Mouse (Mus musculus) adrenal gland, adult (tissue): ENCODE data around the gene Kalrn.

Experiments
- DNase-seq, 2 experiments: peaks; one replicate each; pipeline ENCODE4 v3.0.0; 2022 to 2023; ENCODE audit warnings: low spot score in 1 of 2; ENCODE audit not compliant: inconsistent age in 2 of 2

Kalrn gene

DNA sequence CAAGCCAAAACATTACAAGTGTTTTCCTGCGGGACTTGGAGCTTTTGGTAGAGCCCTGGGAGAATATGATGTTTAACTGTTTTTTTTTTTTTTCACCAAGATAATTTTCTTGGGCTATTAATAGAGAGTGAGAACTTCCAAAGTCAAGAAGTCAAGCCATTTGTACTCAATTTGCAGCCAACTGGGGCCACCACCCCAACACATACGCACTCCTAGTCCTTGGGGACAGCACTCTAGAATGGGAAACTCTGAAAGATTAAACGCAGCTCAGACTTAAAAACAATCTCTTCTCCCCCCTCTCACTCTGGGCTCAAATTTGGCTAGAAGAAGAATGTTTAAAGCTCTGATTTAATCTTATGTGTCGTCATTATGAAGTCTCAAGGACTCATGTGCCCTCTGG lies 214.1 kb downstream of the Kalrn start:
- DNase-seq, result no peak

DNA sequence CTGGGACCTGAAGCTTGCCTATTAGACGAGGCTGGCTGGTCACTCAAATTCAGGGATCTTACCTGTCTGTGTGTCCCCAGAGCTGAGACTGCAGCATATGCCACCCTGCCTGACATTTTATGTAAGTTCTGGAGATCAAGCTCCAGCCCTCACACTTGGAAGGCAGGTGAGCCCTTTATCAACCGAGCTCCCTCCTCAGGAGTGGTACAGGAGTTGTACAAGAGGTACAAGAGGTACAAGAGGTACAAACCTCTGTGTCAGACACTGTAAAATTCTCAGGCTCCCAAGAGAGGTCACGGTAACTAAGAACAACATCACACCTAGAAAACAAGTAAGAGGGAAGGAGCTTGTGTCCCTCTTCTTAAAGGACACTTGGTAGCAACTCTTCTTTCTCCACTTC lies 217.8 kb downstream of the Kalrn start:
- no peak for DNase-seq

DNA sequence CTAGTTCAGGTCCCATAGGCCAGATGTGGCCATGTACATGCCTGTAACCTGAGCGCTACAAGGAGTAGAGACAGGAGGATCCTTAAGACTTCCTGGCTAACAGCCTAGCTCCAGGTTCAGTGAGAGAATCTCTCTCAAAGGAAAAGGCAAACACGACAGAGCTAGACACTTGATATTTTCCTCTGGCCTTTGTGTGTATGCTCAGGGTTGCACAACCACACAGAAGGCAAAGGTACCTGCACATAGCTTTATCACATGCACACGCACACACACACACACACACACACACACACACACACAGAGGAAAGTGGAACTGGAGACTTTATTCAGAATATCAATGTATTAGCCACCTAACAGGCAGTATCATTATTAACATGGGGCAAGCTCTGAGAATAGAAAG lies 219.3 kb downstream of the Kalrn start:
- DNase-seq, result no peak

DNA sequence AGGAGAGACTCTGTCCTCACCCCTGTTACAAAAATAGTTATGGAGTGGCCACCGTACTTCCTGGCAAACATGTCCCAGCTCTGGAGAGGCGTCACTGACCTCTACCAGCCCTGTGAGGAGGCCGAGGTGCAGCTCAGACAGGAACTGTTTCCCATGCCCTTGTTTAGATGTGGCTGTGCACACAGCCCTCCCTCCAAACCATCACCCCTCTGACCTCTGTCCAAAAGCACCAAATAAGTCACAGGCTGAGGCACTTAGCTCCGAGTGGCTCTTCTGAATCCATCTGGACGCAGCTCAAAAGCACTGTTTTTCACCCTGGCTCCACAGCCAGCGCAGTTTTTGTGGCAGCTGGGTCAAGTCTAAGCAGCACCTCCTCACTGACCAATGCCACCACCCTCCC lies 220.6 kb downstream of the Kalrn start:
- peak; percentile 64 to 69 for DNase-seq

DNA sequence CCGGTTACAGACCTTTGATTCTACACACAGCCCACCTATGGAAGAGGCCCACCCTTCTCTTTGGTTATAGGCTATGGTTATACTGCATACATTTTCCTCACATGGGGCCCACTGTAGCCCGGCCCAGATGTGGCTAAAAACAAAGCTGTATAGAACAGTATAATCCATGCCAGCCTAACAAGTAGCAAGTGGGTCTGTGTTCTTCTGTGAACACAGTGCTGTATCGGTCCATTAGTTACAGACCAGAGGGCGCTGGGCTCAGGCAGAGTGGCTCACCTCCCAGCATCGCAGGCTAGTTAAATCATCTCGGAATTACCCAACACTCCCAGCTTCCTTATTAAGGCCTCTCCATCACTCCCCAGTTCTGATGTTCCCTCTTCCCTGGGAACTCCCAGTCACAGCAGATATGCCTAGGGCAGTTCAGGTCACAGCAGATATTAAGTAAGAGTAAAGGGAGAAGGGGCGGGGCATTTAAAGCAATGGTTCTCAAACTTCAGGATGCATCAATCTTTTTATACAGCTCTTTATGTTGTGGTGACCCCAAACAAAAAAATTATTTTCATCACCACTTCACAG lies 221.7 kb downstream of the Kalrn start:
- DNase-seq, result no peak

DNA sequence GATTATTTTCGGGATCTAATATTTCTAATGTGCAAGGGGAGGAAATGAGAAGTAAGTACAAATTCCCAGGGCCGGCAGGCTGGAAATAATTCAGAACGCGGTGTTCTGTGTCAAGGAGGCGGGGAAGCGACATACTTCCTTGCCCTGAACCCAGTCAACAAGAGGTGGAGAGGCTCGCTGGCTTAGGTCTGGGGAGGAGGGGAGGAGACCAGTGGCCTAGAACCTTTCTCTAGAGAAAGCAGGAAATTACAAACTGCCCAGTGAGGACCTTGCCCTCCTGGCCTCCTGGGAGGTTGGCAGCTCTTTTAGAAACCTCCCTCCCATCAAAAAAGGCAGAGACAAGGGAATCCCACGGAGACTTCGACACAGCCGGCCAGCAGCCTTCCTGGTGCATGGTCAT lies 225.8 kb downstream of the Kalrn start:
- DNase-seq, result peak; percentile 55 to 70

DNA sequence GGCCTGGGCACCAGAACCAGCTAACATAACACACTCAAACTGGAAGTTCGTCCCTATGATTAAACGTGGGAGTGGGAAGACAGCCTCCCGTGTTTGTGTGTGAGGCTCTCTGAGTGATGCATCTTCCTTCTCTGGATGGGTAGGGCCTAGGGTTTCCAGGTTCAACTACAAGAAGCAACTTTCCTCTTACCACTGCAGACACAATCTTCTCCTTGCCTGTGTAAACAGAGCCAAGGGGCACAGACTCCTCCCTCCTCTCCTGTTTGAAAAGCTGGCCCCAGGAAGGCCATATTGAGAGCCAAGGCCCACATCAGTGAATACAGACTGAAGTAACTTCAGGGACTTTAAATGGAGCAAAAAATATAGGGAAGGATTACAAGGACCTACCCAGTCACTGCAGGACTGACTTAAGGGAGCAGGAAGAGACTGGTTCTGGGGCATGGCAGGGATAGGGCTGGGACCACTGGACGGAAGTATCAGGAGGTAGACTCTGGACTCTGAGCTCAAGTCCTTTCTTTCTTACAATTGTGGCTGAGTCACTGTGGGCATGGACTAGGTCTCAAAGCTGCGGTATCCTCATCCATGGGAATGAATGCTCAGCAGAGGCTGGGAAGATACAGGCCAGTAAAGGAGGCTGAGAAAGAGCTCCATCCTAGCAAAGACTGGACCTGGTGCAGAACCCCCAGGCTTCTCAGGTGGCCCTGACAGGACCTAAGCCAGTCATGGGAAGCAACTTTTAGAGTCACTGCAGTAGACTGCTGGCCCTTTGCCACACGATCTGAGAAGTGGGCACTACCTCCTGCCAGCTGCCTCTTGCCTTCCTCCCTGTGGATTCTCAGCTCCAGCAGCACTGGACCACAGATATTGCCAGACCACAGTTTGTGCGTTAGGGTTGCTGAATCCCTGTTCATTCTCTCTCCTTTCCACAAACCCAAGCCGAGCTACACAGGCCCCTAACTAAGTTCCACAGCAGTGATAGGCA lies 228.1 kb downstream of the Kalrn start:
- no peak for DNase-seq

DNA sequence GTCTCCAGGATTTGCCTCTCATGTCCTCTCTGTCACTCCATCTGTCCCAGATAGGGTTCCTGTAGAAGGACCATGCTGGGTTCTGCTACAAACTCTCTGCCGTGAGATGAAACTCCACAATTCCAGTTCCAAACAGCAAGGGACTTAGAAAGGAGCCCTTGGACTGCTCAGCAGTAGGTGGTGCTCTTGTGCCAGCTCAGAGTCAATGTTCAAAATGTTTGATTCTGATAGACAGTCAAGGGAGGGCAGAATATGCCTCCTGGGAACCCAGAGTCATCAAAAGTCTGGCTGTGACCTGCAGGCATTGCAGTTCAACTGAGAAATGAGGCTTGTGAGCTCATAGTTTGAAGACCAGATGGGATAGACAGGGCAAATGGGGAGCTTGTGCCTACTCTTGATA lies 229.4 kb downstream of the Kalrn start:
- DNase-seq, result peak; percentile 42 to 81

DNA sequence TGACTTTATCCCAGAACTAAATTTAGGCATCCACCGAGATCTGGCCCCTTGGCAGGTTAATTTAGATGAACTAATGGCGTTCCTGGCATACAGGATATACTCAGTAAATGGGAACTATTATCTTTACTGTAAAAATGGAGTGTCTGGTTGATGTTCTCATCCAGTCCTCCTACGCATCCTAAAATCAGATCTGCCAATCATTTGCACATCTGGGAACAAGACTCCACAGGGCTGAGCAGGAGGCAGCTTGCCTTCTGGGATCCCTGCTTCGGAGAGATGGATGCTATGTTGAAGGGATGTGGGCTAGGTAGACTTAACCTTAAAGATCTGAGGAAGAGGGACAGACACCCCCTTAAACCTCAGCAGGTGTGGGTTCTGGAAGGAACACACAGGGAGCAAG lies 230.2 kb downstream of the Kalrn start:
- no peak for DNase-seq

DNA sequence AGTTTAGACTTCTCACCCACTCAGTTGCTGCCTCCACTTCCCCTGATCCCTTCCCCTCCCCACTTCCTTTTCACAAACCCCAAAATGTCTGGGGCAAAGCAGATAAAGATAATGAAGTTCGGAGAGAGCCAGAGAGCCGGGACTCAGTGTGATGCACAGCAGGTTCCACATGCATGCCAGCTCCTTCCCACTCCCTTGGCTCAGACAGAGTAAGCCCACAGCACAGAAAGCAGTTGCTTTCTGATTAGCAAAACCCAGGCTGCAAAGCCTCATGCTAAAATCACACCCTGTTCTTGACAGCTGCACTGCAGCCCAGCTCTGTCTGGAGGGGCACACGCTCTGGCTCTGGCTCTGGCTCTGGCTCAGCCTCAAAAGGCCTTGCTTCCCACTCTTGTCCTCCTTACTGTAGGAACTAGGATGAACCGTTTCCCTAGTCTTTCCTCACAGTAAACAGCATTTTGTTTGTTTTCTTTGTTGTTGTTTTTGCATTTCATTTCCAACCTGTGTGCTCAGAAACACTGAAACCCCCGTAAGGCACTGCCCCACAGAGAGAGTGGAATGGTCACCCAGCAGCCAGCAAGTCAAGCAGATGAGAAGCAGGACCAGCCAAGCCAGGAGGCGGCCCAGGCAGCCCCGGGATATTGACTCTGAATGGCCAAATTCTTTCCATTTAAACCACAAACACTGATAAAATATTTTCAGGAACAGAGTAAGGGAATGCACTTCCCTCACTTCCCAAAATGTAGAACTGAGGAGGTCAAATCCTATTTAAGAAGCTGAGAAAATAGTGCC lies 230.8 kb downstream of the Kalrn start:
- no peak for DNase-seq

DNA sequence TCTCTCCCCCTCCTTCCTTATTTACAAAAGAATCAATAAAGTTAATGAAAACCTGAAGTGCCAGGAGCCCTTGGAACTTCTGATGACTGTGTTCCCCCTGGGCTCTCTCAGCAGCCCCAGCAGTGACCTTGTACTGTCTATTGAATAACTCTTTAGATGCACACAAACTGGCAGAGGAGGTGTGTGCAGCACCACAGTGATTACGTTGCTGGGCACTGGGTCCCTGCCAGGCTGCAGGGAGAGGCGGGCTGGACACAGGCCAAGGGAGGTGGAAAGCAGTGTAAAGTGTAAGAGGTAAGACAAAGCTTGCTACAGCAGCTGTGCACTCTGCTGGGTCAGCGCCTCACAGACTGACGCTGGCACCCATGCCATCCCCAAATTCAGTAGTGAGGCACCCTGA lies 238.4 kb downstream of the Kalrn start:
- DNase-seq, result no peak

DNA sequence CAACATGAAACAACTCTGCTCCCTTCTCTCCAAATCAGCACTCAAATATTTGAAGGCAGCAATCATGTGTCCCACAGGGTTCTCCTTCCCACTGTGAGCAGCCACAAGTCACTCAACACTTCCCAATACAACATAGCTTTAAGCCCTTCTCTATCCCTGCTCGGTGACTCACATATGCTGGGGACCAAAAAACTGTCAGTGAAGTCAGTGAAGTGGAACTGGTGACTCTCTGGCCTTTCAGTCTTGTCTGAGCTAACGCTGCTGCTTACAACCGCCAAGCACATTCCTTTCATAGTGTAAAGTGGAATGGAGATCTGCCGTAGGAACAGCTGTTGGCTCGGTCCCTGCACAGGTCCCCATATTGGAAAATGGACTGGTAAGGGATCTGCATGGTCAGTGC lies 241.7 kb downstream of the Kalrn start:
- no peak for DNase-seq

DNA sequence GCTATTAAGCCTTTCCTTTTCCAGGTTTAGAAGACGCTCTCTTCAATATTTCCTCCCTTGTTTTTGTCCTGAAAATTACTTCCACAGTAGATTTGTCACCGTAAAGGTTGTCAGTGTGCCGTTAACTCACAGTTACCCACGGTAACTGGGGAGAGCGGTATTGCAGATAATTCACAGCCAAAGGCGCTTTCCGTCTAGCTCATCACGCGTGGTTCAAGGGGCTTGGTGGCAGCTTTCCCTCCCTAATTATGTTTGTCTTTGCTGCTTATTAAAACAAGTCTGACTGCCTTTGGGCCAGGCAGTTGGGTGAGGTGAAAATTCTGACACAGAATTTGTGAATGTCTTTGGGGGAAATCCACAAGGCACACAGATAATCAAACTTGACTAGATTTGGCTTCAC lies 243.5 kb downstream of the Kalrn start:
- DNase-seq, result no peak

DNA sequence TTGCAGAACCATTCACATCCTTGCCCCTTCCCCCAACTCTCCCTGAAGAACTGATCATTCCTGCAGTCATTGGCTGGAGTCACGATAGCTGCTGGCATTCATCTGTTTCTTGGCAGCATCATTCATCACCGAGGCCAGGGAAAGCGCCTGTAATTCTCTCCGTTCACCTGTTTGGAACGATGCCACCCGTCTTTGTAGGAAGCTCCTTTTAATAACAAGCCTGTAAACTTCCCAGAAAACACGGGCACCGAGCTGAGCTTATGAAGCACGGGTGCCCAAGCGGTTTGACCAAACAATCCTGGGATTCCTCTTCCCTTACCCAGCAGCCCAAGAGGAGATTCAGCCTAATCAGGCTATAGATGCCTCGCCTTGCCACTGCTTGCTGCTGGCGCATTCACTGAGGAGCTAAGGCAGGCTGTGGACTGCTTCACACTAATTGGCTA lies 243.9 kb downstream of the Kalrn start:
- DNase-seq, result no peak

DNA sequence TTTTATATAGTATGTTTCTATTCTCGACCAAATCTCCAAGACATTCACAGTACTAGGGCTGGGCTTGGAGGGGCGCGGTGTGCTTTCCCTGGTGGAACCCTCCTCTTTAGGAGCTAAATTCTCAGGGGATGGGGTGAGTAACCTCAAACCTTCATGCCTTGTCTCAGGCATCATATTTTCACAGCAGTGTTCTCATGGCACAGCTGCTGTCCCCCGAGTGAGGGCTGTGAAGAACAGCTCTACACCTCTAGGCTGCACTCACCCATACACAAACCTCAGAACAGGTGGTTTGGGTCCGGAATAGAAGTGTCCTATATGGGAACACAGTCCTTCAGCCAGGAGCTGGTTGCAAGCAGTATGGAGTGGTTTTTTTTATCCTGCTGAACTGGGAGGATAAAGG lies 245.4 kb downstream of the Kalrn start:
- no peak for DNase-seq

DNA sequence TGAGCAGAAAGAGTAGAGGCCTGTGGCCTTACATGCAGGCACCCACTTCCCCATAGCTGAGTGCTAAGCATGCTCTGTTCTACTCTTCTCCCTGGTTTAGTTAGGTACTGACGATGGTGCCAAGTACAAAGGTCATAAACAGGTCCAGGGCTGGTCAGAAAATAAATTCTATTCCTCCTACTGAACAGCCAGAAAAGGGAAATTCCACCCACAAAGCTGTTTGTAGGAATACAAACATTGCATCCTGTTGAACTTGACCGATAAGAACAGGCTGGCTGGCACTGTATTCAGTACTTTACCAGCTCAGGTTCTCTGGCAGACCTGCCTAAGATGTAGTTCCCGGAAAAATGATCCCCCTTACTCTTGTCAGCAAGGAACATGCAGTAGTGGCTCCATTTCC lies 247.5 kb downstream of the Kalrn start:
- DNase-seq, result no peak

DNA sequence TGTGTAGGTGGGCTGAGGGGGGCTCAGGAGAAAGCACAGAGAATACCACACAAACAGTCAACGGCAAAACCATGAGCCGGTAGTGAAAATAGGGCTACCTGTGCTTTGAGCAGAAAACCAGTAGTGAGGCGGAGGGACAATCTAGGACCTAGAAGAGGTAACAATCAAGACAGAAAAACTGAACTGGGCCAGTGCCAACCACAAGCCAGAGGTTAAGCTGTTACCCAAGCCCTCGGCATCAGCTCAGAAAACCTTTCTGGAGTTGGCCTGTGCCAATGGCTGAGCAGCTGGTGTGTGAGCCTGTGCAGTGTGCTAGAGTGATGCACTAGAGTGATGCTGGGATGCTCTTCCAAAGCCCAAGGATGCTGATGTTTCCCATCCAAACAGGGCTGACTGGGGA lies 248.2 kb downstream of the Kalrn start:
- no peak for DNase-seq

DNA sequence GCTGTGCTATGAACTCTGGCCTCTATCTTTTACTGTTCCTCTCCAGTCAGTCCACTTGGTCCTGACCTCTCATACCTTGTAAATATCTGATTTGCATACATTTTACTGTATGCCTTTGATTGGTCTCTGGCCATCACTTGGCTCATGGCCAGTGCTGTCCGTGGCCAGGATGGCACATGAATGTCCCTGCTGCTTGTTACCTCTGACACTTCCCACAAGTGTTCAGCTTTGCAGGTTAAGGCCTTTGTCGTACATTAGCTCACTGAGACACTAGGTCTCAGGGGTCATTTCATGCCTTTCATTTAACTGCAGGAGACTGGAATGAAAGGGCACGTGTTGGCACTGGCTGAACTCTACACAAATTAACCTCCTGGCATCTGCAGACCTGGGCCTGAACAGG lies 248.6 kb downstream of the Kalrn start:
- DNase-seq, result no peak

DNA sequence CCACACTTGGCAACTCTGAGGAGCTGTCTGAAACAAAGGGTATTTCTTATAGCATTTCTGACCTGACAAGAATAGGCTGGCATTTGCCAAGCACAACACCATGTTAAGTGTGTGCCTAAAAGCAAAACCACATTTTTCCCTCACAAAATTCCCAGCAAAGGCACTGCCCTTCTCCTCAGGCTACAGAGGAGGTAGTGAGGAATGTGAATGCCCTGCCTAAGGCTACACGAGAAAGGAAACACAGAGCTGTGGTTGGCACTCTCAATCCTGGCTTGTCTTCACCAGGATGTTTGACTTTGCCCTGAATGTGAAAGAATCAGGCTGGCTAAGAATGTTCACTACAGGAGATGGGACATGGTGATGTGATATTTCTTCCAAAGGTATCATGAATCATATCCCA lies 249.8 kb downstream of the Kalrn start:
- DNase-seq, result no peak

DNA sequence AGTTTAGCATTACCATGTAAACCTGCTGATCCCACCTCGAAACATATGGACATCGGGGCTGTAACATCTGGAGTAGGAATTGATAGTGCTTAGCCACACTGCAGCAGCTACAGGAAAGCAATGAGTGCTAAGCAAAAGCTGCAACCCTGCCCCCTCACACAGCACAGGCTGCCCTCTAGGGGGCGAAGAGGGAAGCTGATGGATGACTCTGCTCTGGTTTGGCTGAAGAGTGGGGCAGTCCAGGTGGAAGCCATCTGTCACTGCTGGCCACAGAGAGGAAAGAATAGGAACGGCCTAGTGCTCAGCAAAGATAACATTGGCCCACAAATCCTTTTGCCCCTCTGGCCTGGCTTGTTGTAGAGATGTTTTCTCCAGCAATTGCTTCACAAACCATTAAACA lies 250.8 kb downstream of the Kalrn start:
- DNase-seq, result peak; percentile 45 to 78

DNA sequence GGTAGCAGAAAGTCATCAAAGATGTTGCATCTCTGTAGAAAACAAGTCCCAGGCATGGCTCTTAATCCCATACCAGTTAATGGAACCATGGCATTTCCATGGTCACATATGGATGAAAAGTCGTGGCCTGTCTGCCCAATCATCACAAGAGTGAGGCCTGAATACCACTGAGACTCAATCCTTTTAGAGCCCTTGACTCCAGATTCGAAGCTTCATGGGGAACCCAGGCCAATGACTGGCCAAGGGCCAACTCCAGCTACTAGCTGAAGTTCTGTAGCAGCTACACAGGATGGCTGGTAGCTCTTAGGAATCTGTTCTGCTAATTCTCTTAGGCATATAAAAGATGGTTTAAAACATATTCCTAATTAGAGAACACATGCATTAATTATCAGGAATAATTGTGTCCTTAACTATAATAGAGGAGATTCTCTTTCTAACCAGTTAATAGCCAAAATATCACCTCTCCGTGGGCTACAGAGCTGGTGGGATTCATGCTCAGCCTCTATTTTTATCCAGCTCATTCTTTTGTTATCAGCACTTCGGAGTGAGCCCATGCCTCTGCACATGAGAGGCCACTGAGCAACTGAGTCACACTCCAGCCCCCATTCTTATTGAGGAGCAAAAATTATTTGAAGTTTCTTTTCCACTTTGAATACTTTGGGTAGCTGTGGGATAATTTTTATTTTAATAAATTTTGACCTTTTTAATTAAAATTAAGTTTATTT lies 252.1 kb downstream of the Kalrn start:
- no peak for DNase-seq
